Mouse (Mus musculus) cerebellum, postnatal 36 days (tissue): ENCODE data around the gene Grtp1.

Experiments
- DNase-seq, 2 experiments: peaks; one replicate each; pipeline ENCODE4 v3.0.0; 2021 to 2022; ENCODE audit warnings: mixed read lengths in 2 of 2

Gene Grtp1

DNA sequence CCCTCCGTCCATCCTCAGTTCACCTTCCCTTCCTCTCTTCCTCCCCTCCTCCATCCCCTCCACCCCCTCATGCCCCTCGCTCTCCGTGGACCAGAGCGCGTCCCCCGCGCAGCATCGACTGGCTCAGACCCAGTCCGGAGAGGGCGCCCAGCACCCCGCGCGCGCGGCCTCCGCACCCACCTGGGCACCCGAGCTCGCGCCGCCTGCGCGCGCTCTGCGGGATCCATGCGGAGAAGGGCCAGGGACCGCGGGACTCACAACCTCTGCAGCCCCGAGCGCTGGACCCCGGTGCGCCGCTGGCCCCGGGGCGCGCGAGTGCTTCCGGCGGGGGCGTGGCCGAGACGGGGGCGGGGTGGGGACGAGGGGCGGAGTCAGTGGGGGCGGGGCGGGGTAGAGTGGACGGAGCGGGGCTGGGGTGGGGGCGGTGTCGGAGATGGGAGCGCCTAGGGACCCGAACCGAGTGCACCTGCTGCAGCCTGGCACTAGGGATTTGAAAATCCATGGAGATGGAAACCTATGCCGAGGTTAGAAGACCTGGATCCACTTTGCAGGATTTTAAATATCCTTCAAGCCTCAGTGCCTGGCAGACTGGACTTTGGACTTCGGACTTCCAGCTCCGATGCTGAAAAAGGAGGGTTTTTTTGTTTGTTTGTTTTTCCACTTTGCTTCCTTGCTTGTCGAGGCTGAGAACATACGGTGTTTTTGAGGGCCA lies at the start of gene Grtp1:
Grtp1 (minus strand) TSS at position 320 of the 712 bp plus-strand sequence.
- peak in 1 of 2 experiments; percentile 18 for DNase-seq

DNA sequence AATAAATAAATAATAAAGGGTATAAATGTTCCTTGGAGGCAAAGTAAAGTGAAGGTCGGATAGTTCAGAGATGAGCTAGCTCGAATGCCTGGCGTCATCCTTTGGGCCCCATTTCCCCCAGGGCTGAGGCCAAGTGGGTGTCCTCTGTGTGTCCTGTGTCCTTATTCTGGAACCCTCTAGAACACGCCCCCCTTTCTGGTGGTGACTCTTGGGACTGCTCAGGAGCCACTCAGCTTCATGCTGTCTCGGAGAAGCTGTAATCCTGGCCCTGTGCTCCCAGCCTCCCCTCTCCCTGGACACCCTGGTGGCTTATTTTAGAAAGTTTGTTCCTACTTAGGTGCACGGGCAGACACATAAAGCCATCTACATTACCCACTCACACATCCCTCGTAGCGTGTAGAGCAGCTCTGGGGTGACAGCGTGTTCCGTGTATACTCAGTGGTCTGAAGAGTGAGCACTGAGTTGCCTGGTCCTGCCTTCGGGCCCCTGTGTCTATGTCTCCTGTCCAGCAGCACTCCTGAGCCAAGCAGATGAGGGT lies 44.0 kb upstream of the Grtp1 start:
- DNase-seq, result no peak

DNA sequence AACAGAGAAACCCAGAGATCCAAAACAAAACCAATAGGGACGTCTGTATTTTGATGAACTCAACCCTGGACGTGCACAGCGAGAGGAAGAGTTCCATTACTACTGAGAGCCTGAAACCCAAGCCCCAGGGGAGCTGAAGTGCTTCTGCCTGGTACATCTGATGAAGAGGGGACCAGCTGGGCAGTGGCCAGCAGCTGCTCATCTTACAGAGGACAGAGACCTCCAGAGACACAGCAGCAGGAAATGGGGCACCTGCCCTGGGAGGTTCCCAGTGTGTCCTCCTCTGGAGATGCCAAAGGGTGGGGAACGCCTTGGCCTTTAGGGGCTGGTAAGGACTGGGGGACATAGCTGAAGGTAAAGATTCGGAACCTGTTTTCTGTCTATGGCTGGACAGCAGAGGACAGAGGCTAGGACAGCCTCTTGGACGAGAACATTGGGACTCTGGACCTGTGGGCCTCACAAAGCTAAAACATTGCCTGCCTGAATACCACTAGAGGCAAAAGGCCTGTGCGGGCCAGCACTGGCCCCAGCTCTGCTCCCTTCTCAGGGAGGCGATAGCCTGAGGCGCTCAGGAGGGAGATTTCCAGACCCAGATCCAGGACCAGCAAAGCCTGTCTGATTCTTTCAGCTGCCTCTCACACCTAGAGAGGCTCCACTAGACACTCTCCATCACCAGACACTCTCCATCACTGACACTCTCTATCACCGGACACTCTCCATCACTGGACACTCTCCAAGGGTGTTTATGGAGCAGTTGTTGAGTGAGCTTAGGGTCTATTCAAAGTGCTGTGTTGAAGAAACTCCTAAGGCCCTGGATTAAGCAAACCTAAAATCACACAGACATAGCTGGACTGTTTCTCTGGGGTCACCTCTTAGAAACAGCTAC lies 42.8 kb upstream of the Grtp1 start:
- no peak for DNase-seq

DNA sequence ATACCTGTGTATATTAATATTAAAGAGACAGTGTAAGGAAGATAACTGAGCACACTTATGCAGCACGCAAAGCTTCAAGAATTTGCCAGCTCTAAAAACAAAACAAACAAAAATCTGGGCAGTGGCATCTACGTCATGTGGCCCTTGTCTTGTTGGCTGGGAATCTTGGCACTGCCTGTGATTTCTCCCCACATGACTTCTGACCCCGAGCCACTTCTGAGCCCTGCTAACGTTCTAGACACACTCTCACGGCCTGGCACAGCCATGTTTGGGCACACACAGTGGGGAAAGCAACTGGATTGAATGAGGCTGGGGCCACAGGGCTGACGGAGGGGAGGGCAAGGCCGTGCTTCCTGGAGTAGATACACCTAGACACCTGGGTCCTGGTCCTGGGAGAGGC lies 40.3 kb upstream of the Grtp1 start:
- DNase-seq, result no peak

- DNase-seq, result no peak
Observed at GRCm38 (mm10) chr8:13240055-13240454, 39.6 kb upstream of the Grtp1 start.

- DNase-seq, result no peak
Observed at GRCm38 (mm10) chr8:13234803-13235202, 34.4 kb upstream of the Grtp1 start.

DNA sequence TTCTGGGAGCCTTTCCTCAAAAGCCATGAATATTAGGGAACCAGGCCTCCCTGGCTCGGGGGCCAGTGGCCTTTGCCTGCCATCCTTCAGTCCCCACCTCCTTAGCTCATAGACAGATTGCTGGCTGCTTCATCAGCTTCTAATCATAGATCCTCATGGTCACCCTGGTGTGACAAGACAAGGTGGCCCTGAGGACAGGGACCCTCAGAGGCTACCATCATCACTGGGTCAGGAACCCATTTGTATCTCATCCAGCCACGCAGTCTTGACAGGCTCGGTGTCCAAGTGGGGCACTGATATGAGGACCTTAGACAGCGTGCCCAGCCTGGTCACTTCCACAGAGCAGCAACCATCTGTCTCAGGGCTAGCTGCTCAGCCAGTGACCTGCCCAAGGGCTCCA lies 30.1 kb upstream of the Grtp1 start:
- DNase-seq, result no peak

DNA sequence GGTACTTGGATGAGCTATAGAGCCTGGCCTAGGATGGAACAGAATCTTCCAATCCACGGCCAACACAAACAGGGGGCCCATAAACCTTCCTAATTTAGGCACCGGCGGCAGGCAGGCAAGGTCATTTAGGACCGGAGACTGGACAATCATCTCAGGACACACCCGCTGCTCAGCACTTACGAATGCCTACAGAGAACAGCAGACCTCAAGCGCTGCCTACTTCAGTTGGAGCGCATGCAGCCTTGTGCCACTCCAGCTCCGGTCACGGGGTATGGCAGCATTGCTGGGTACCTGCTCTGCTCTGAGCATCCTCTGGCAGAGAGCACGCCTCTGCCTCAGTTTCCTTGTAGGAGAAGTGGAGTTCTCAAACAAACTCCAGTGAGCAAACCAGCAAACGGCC lies 29.4 kb upstream of the Grtp1 start:
- no peak for DNase-seq

DNA sequence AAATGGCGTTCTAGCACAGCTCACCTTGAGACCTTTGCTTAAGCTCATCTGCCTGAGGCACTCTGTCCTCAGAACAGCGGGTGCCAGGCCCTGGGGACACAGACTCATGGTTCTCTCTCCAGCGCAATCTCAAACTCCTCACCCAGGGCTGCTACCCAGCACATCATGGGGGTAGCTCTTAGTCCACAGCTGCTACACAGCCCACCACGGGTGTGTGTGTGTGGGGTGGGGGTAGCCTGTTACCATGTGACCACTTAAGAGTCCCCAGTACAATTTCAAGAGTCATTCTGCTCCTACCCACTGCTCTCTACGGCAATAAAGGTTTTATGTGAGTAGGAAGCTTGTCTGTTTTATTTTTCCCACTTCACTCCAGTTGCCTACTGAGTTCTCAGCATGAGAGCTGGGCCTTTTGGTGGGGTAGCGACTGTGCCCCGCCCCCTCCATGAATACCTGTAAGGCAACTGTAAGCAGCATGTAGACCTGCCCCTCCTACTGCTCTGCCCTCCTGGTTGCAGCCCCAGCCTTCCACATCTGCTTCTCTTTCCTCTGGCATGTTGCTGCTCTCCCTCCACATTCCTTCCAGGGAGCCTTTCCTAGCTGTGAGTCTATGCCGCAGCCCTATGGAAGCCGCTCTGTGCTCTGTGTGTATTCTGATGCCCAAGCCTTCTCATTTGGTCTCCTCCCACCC lies 28.6 kb upstream of the Grtp1 start:
- no peak for DNase-seq

DNA sequence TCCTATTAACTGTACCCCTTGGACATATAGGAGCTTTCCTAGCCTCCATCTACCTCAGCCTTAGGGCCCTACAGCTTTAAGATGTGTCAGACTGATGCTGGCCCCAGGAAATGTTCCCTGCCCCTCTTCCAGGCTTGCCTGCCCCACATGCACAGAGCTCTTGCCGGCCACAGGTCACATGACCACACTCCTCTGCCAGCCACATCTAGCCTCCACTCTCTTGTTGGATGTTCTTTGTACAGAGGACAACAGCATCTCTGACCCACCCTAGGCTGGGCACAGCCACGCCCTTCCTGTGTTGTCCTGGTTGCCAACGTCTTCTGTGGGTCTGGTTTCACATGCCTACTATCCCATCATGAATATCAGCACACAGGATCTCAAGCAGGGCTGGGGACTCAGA lies 26.8 kb upstream of the Grtp1 start:
- no peak for DNase-seq

DNA sequence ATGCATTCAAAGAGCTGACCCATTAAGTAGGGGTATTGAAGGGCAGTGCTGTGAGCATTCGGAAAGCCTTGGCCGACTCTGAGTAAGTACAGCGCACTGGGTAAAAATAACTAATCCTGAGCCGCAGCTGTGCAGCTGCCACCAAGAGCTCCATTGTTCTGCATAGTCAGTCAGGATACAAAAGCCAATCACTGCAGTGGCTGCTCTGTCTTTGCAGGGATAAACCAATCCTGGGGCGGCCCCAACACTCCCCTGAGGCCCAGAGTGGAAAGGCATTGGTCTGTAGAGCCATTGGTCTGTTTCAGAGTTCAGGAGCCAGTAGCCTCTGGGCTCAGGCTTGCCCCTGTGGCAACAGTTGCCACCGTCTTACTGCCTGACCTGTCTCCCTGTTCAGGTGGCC lies 25.9 kb upstream of the Grtp1 start:
- DNase-seq, result no peak

GRCm38 (mm10) chr8:13224426-13224825 lies 24.0 kb upstream of the Grtp1 start:
- no peak for DNase-seq

- no peak for DNase-seq
Observed at GRCm38 (mm10) chr8:13218441-13218840, 18.0 kb upstream of the Grtp1 start.

GRCm38 (mm10) chr8:13217986-13218385 lies 17.6 kb upstream of the Grtp1 start:
- DNase-seq, result no peak

DNA sequence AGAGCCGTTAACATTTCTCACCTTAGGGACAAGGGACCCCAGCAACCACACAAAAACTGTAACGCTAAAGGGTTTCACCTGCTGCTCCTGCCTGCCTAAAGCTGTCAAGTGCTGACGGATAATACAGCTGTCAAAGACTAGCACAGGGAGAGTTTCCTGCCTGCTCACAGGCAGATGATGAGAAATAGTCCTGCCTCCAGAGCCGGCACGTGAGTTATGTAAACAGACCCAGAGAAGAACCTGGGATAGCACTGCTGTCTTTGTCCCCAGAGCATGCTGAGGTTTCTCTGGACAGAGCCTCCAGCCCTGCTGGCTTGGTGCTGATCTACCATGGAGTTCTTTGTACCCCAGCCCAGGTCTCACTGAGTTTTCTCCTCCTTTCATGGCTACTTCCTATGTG lies 16.7 kb upstream of the Grtp1 start:
- no peak for DNase-seq

DNA sequence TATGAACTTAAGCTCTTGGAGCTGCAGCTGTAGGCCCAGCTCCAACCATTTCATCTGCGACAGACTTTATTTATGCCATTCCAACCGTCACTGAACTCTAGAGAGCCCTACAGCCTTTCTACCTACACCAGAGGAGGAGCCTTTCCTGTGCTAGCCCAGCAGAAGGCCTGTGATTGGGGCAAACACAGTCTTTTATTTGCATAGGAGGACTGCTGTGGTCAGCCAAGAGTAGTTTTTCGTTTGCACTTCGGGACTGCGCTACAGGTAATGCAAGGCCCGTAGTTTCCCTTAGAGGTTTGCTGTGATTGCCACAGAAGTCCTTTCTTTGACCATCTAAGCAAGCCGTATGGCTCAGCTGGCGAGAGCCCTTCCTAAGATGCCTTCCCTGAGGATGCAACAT lies 16.0 kb upstream of the Grtp1 start:
- no peak for DNase-seq

DNA sequence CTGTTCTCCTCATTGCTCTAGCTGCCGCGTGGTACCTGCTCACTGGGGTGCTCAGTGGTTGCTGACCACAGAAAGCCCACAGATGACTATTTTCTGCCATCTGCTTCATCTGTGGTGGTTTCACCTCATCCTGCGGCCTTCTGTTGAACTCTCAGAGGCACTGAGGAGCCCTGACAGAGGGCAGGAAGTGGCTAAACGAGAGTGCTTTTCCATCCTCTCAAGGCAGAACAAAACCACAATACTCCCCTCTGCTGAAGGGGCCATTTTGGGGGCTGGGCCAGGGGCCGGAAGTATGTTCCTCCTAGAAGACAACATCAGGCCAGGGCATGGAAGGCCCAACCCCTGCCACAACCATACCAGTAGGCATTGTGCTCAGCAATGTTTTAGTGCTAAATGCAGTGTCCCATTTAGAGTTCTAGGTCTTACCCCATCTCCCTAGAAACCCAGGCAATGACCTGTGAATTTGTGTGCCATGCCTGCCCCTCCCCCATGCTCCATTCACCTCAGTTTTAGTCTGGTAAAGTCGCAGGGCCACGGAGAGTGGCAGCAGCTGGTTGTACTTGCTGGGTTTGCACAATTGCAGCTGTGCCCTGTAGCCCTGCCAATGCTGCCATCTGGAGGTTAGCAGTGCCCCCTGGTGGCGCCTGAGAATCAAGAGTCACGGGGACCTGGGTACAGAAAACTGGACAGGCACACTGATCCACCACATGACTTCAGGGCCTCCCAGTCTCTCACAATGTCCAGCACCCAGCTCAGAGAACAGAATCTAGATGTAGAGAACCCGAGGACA lies 13.3 kb upstream of the Grtp1 start:
- peak; percentile 67 to 71 for DNase-seq

- no peak for DNase-seq
Observed at GRCm38 (mm10) chr8:13209770-13210169, 9.3 kb upstream of the Grtp1 start.

DNA sequence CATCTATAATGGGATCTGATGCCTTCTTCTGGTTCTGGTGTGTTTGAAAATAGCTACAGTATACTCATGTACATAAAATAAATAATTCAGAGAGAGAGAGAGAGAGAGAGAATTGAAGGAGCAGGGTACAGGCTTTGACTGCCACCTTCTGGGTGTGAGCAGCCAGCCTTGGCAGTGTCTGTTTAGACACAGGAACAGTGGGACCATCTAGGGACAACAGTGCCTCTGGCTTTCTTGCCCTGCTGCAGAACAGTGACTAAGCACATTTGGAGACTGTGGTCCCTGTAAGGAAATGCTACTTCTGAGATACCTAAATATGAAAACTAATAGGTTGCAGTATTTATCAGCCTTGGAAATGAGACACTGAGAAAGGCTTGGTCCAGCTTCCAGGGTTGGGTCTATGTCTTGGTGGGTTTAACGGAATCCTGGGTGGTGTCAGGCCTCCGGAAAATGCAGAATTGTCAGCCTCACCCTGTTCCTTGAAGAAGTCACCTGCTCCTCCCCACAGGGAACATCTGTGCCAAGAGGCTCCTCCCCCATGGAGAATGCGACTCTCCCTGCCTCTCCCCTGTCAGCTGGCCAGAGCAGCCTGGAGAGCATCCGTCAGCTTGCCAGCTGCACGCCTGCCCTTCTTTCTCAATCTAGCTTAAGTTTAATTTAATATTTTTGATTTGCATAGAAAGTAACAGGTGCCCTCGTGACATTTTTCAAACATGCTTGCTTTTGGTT lies 8.4 kb upstream of the Grtp1 start:
- no peak for DNase-seq

DNA sequence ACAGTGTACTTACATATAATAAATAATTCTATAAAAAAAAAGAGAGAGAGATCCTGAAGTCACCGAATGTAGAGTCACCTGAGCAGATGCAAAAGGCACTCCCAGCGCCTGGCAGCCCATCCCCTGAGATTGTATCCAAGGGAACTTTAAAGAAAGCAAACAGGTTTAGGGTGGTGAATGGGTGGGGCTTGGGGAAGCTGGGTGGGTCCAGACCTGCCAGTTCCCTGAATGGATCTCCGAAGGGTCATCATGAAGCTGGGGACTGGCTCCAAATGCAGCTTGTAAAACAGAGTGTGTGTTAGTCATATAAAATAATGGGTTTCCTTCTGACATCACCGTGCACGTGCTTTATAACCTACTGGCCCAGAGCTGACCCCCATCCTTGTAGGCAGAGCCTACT lies 5.9 kb upstream of the Grtp1 start:
- no peak for DNase-seq

DNA sequence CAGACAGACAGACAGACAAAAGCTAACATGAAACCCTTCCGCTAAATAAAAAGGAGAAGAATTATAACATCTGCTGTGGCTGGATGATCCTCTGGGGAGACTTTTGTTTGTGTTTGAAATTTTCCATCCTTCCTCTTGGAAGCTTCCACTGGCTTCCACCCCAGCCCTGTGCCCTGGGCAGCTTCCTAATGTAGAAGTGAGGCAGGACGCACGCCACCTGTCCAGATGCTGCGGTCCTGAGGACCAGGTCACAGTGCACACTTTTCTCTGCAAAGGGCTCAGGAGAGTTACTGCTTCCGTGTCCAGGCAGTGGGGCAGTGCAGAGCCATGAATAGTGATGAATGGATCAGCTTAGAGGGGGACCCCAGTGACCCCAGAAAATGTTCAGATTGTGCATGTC lies 4.9 kb upstream of the Grtp1 start:
- no peak for DNase-seq
